Mouse (Mus musculus): Measurements from ENCODE around the gene Panx2.

- TF ChIP-seq CTCF (IDR thresholded peaks at IDR 0.05; ENCODE audit: low read depth, low read length) (no peak), EP300 (IDR thresholded peaks at IDR 0.05; ENCODE audit: insufficient read depth, low read depth, low read length) (no peak), POLR2A (IDR thresholded peaks at IDR 0.05; ENCODE audit: insufficient read depth, low read length) (no peak)
Measured at GRCm38 (mm10) chr15:89069336-89069840, 9.9 kb downstream of the Panx2 start.

Measured in ES-Bruce4 (cell line).